Mouse (Mus musculus): ENCODE data around the gene Rhoa. TPM values are rescaled to one million over a fixed set of nuclear protein-coding genes. Genes with fewer than 3 reads are reported as not detected.
"Not testable (repeated sequence)": the region's sequence is repeated elsewhere in the genome, so short reads cannot be mapped to it uniquely, and the experiment has no call there.

Rhoa gene
- polyA plus RNA-seq, 1 experiment from 2014 or later: 326 TPM

GRCm38 (mm10) chr9:108266261-108266935 lies 39.5 kb upstream of the Rhoa start:
- ATAC-seq (ENCODE audit: low read depth) (no peak), DNase-seq (ENCODE audit: low spot score) (no peak)
- no peak overlapping the region for H3K4me2 ChIP-seq (ENCODE audit: low read depth, low read length)
- no peaks in the 10 kb centered on the region for H3K9me3 ChIP-seq (ENCODE audit: control insufficient read depth, low read length)
- H3K36me3 ChIP-seq (ENCODE audit: control insufficient read depth, insufficient read depth, low read length): no peaks in the 10 kb centered on the region
- H3K9ac ChIP-seq (ENCODE audit: low read depth, low read length): no peak overlapping the region
- H3K4me1 ChIP-seq (ENCODE audit: control insufficient read depth, insufficient read depth, low read length): peaks cover 22% of the 10 kb centered on the region
- no peaks in the 10 kb centered on the region for H3K27me3 ChIP-seq (replicated peaks; ENCODE audit: control insufficient read depth, insufficient read depth, low read length)
- 48% methylated on average over 9 of the region's 10 CpGs for WGBS
- H3K4me3 ChIP-seq (ENCODE audit: low read depth, low read length): no peak overlapping the region
- no peak overlapping the region for H3K27ac ChIP-seq (replicated peaks; ENCODE audit: low read depth, low read length)

DNA sequence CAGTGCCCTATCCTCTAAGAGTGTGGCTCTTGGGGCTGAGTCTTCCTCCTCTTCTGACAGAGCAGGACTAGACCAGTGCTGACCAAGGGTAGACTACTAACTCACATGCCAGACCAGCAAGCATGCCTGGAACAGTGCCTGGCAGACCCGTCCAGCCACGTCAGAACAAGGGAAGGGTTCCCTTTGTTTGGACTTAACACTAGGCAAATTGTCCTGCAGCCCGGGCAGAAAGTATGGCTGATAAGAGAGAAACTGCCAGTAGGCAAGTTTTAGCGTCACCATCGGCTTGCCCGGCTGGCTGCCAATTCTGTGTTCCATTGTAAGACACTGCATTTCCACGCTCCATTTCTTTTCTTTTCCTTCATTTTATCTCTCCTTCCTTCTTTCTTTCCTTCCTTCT lies 38.2 kb upstream of the Rhoa start:
- ATAC-seq (ENCODE audit: low read depth): no peak
- Histone ChIP-seq H3K27me3 (replicated peaks; ENCODE audit: control insufficient read depth, insufficient read depth, low read length) (no peaks in the 10 kb centered on the region), H3K27ac (replicated peaks; ENCODE audit: low read depth, low read length) (no peak overlapping the region), H3K9me3 (ENCODE audit: control insufficient read depth, low read length) (no peaks in the 10 kb centered on the region), H3K36me3 (ENCODE audit: control insufficient read depth, insufficient read depth, low read length) (no peaks in the 10 kb centered on the region), H3K4me3 (ENCODE audit: low read depth, low read length) (no peak overlapping the region), H3K4me1 (ENCODE audit: control insufficient read depth, insufficient read depth, low read length) (peaks cover 9% of the 10 kb centered on the region), H3K4me2 (ENCODE audit: low read depth, low read length) (no peak overlapping the region), H3K9ac (ENCODE audit: low read depth, low read length) (no peak overlapping the region)
- no peak for DNase-seq (ENCODE audit: low spot score)
- 74% methylated on average over 7 of the region's 7 CpGs for WGBS

GRCm38 (mm10) chr9:108268701-108269100 lies 37.2 kb upstream of the Rhoa start:
- not testable (repeated sequence) for H3K9me3 ChIP-seq (ENCODE audit: control insufficient read depth, low read length); H3K4me1 ChIP-seq (ENCODE audit: control insufficient read depth, insufficient read depth, low read length); H3K4me3 ChIP-seq (ENCODE audit: low read depth, low read length); ATAC-seq (ENCODE audit: low read depth); H3K27ac ChIP-seq (replicated peaks; ENCODE audit: low read depth, low read length); DNase-seq (ENCODE audit: low spot score); H3K4me2 ChIP-seq (ENCODE audit: low read depth, low read length); H3K27me3 ChIP-seq (replicated peaks; ENCODE audit: control insufficient read depth, insufficient read depth, low read length); H3K36me3 ChIP-seq (ENCODE audit: control insufficient read depth, insufficient read depth, low read length); H3K9ac ChIP-seq (ENCODE audit: low read depth, low read length)
- WGBS: 77% methylated on average over 6 of the region's 7 CpGs

DNA sequence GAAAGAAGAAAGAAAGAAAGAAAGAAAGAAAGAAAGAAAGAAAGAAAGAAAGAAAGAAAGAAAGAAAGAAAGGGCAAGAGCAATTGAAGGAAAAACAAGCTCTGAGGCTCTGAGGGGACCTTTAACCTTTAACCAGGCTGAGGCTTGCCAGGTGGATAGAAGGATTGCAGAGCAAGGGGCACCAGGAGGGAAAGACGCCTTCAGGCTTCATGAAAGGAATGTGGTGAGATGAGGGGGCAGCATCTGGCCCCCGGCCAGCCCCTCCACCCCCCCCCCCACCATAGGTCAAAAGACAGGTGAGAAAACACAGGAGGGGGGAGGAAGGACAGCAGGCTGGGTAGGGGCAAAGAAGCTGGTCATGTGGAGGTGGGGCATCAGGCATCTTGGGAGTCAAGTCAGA lies 34.0 kb upstream of the Rhoa start:
- DNase-seq (ENCODE audit: low spot score) (no peak), ATAC-seq (ENCODE audit: low read depth) (no peak)
- H3K4me1 ChIP-seq (ENCODE audit: control insufficient read depth, insufficient read depth, low read length): no peaks in the 10 kb centered on the region
- peak overlapping the region; percentile 44; the same call in 1 of the 2 replicates for H3K27ac ChIP-seq (replicated peaks; ENCODE audit: low read depth, low read length)
- H3K36me3 ChIP-seq (ENCODE audit: control insufficient read depth, insufficient read depth, low read length): no peaks in the 10 kb centered on the region
- H3K9ac ChIP-seq (ENCODE audit: low read depth, low read length): no peak overlapping the region
- H3K9me3 ChIP-seq (ENCODE audit: control insufficient read depth, low read length): no peaks in the 10 kb centered on the region
- no peak overlapping the region for H3K4me3 ChIP-seq (ENCODE audit: low read depth, low read length)
- H3K4me2 ChIP-seq (ENCODE audit: low read depth, low read length): no peak overlapping the region
- WGBS: 14% methylated on average over 2 of the region's 2 CpGs
- H3K27me3 ChIP-seq (replicated peaks; ENCODE audit: control insufficient read depth, insufficient read depth, low read length): no peaks in the 10 kb centered on the region

- Histone ChIP-seq H3K27ac (replicated peaks; ENCODE audit: low read depth, low read length) (peak overlapping the region; percentile 33), H3K27me3 (replicated peaks; ENCODE audit: control insufficient read depth, insufficient read depth, low read length) (no peaks in the 10 kb centered on the region), H3K36me3 (ENCODE audit: control insufficient read depth, insufficient read depth, low read length) (no peaks in the 10 kb centered on the region), H3K9ac (ENCODE audit: low read depth, low read length) (no peak overlapping the region), H3K4me1 (ENCODE audit: control insufficient read depth, insufficient read depth, low read length) (no peaks in the 10 kb centered on the region), H3K4me2 (ENCODE audit: low read depth, low read length) (no peak overlapping the region), H3K9me3 (ENCODE audit: control insufficient read depth, low read length) (no peaks in the 10 kb centered on the region), H3K4me3 (ENCODE audit: low read depth, low read length) (no peak overlapping the region)
- peak; percentile 42; the same call in 1 of the 2 replicates for ATAC-seq (ENCODE audit: low read depth)
- WGBS: 57% methylated on average over 5 of the region's 5 CpGs
- DNase-seq (ENCODE audit: low spot score): no peak
These were observed 33.2 kb upstream of the Rhoa start for GRCm38 (mm10) chr9:108272691-108273090.

DNA sequence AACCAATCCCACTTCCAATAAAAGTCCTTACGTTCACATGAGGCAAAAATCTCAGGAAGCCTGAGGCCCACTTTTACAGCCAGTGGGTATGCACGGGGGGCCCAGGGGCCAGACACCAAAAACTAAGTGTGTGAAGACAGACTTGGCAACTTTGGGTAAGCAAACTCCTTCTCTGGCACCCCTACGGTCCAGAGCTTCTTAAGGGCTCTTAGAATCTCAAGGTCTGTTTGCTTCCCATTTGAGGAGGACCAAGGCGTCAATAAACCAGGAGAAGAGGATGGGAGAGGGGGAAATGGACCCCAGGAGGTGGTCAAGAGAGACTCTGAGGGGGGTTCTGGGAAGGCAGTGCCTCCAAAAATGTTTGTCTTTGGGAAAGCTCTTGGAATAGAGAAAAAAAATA lies 32.4 kb upstream of the Rhoa start:
- no peak for DNase-seq (ENCODE audit: low spot score)

GRCm38 (mm10) chr9:108274476-108275330 lies 31.2 kb upstream of the Rhoa start:
- WGBS: 52% methylated on average over 5 of the region's 5 CpGs
- Histone ChIP-seq H3K4me1 (ENCODE audit: control insufficient read depth, insufficient read depth, low read length) (no peaks in the 10 kb centered on the region), H3K27ac (replicated peaks; ENCODE audit: low read depth, low read length) (no peak overlapping the region), H3K4me2 (ENCODE audit: low read depth, low read length) (no peak overlapping the region), H3K4me3 (ENCODE audit: low read depth, low read length) (no peak overlapping the region), H3K9me3 (ENCODE audit: control insufficient read depth, low read length) (no peaks in the 10 kb centered on the region), H3K27me3 (replicated peaks; ENCODE audit: control insufficient read depth, insufficient read depth, low read length) (no peaks in the 10 kb centered on the region), H3K9ac (ENCODE audit: low read depth, low read length) (no peak overlapping the region), H3K36me3 (ENCODE audit: control insufficient read depth, insufficient read depth, low read length) (no peaks in the 10 kb centered on the region)
- no peak for DNase-seq (ENCODE audit: low spot score)
- peak; percentile 79; the same call in 1 of the 2 replicates for ATAC-seq (ENCODE audit: low read depth)

More for the DNA sequence above, 32.4 kb upstream of the Rhoa start:
- Histone ChIP-seq H3K36me3 (ENCODE audit: control insufficient read depth, insufficient read depth, low read length) (no peaks in the 10 kb centered on the region), H3K27ac (replicated peaks; ENCODE audit: low read depth, low read length) (no peak overlapping the region), H3K4me3 (ENCODE audit: low read depth, low read length) (no peak overlapping the region), H3K9ac (ENCODE audit: low read depth, low read length) (no peak overlapping the region), H3K4me1 (ENCODE audit: control insufficient read depth, insufficient read depth, low read length) (no peaks in the 10 kb centered on the region), H3K9me3 (ENCODE audit: control insufficient read depth, low read length) (no peaks in the 10 kb centered on the region), H3K4me2 (ENCODE audit: low read depth, low read length) (no peak overlapping the region), H3K27me3 (replicated peaks; ENCODE audit: control insufficient read depth, insufficient read depth, low read length) (no peaks in the 10 kb centered on the region)
- WGBS: 76% methylated on average over 4 of the region's 4 CpGs
- ATAC-seq (ENCODE audit: low read depth): no peak

GRCm38 (mm10) chr9:108275331-108275659 lies 30.6 kb upstream of the Rhoa start:
- H3K27me3 ChIP-seq (replicated peaks; ENCODE audit: control insufficient read depth, insufficient read depth, low read length): no peaks in the 10 kb centered on the region
- no peak overlapping the region for H3K27ac ChIP-seq (replicated peaks; ENCODE audit: low read depth, low read length)
- no peak overlapping the region for H3K4me2 ChIP-seq (ENCODE audit: low read depth, low read length)
- H3K36me3 ChIP-seq (ENCODE audit: control insufficient read depth, insufficient read depth, low read length): no peaks in the 10 kb centered on the region
- H3K9me3 ChIP-seq (ENCODE audit: control insufficient read depth, low read length): no peaks in the 10 kb centered on the region
- H3K9ac ChIP-seq (ENCODE audit: low read depth, low read length): no peak overlapping the region
- 49% methylated on average over 6 of the region's 6 CpGs for WGBS
- H3K4me1 ChIP-seq (ENCODE audit: control insufficient read depth, insufficient read depth, low read length): no peaks in the 10 kb centered on the region
- no peak overlapping the region for H3K4me3 ChIP-seq (ENCODE audit: low read depth, low read length)
- no peak for DNase-seq (ENCODE audit: low spot score)
- ATAC-seq (ENCODE audit: low read depth): no peak
